Mouse (Mus musculus) G1E (cell line): ENCODE data around the gene P4hb. TPM values are rescaled to one million over a fixed set of nuclear protein-coding genes. Genes with fewer than 3 reads are reported as not detected.

Source experiments
- ATAC-seq: 2 replicates; pipeline ENCODE4 v1.8.0; 2016; ENCODE audit warnings: mild to moderate bottlenecking; ENCODE audit not compliant: insufficient number of reproducible peaks, poor library complexity, low FRiP score, severe bottlenecking; ENCODE audit errors: extremely low read depth
- DNase-seq: peaks from one replicate; pipeline ENCODE4 v3.0.0; 2012; ENCODE audit warnings: low spot score
- H3K27me3 ChIP-seq: 2 replicates; pipeline ENCODE4 v1.6.1; 2012; ENCODE audit warnings: mild to moderate bottlenecking, low read length, inconsistent platforms; ENCODE audit not compliant: insufficient read depth
- H3K36me3 ChIP-seq: replicated peaks from 2 replicates; pipeline ENCODE3; 2012; ENCODE audit warnings: mild to moderate bottlenecking, inconsistent platforms
- H3K4me1 ChIP-seq: 2 replicates; pipeline ENCODE4 v1.6.1; 2012; ENCODE audit warnings: low read depth, low read length, inconsistent platforms, mixed read lengths; ENCODE audit not compliant: insufficient read depth
- H3K4me3 ChIP-seq: 2 replicates; pipeline ENCODE4 v1.5.1; 2012; ENCODE audit warnings: low read depth, mild to moderate bottlenecking, inconsistent platforms, low read length, moderate library complexity, mixed read lengths
- H3K9me3 ChIP-seq: replicated peaks from 2 replicates; pipeline ENCODE4 v1.6.1; 2012; ENCODE audit warnings: inconsistent platforms
- CTCF ChIP-seq: IDR thresholded peaks from 2 replicates; pipeline ENCODE4 v1.5.1; 2012; ENCODE audit warnings: low read depth, low read length, inconsistent platforms, mixed read lengths
- GATA1 ChIP-seq: IDR thresholded peaks from 2 replicates; pipeline ENCODE4 v1.6.1; 2012; ENCODE audit warnings: borderline replicate concordance, low read length, inconsistent platforms, mixed read lengths
- GATA2 ChIP-seq: IDR thresholded peaks from 2 replicates; pipeline ENCODE4 v1.6.1; 2012; ENCODE audit warnings: low read depth, low read length, inconsistent platforms, borderline replicate concordance
- POLR2AphosphoS5 ChIP-seq: IDR thresholded peaks from 2 replicates; pipeline ENCODE4 v1.6.1; 2012; ENCODE audit warnings: low read depth, low read length, inconsistent platforms; ENCODE audit not compliant: insufficient replicate concordance
- TAL1 ChIP-seq: conservative IDR thresholded peaks from 2 replicates; pipeline ENCODE4 v1.6.1; 2012; ENCODE audit warnings: low read depth, low read length, inconsistent platforms, mixed read lengths
- polyA plus RNA-seq: library from polyadenylated mRNA; stranded (reverse); fragments of >175 nt; gene quantifications from 2 replicates; pipeline ENCODE4 v1.2.3, GENCODE M21; 2012
- total RNA-seq, 2 experiments: library from RNA; stranded (forward) in 1 of 2; stranded (reverse) in 1 of 2; fragments of 200-1000 nt in 1 of 2; fragments of >200 nt in 1 of 2; fragmentation: Nextera tagmentation in 1 of 2; gene quantifications; 2 replicates each; pipeline ENCODE4 v1.2.3; 2014 to 2017

Gene P4hb
- total and polyA plus RNA-seq, 3 experiments = 289 to 516 (median 414) TPM

- Histone ChIP-seq H3K4me3 (peak overlapping the region; percentile 98), H3K4me1 (peaks cover 79% of the 10 kb centered on the region), H3K27me3 (peaks cover 2% of the 10 kb centered on the region; the same call in 1 of the 2 replicates), H3K36me3 (peaks cover 90% of the 10 kb centered on the region), H3K9me3 (peaks cover 4% of the 10 kb centered on the region; the same call in 1 of the 2 replicates)
- no peak for ATAC-seq
- TF ChIP-seq CTCF = no peak
- no peak for TF ChIP-seq TAL1
- no peak for TF ChIP-seq GATA1
- no peak for TF ChIP-seq GATA2
- no peak for TF ChIP-seq POLR2AphosphoS5
- no peak for DNase-seq
Observed at GRCm38 (mm10) chr11:120616617-120617294, 43.7 kb upstream of the P4hb start.

DNA sequence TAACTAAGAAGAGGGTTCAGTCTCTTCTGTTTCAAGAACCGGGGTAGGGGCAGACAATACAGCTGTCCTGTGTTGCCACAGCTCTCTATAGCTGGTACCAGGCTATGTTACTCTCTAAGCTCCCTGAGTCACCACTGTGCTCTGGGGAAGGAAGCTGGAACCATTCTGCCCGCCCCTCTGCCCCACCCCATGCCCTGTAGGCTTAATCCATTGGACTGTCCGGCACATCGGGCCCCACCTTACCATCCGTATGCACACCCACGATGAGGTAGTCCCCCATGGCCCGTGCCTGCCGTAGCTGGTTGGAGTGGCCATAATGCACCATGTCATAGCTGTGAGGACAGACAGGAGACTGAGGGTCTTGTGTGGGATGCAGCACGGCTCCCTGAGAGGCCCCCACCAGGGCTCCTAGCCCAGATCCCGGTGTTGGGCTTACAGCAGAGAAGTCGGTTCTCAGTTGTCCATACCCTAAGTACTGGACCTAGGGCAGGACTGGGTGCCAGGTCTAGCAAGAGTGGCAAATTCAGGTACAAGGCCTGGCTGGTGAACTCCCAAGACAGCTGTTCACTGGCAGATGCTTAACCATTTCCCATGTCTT, 42.7 kb upstream of the P4hb start:
- Histone ChIP-seq H3K36me3 (peaks cover 90% of the 10 kb centered on the region), H3K27me3 (peaks cover 2% of the 10 kb centered on the region; the same call in 1 of the 2 replicates), H3K9me3 (peaks cover 4% of the 10 kb centered on the region; the same call in 1 of the 2 replicates), H3K4me3 (peak overlapping the region; percentile 49; the same call in 1 of the 2 replicates), H3K4me1 (peaks cover 79% of the 10 kb centered on the region)
- TF ChIP-seq GATA2 = no peak
- no peak for TF ChIP-seq TAL1
- TF ChIP-seq POLR2AphosphoS5 = no peak
- TF ChIP-seq GATA1 = no peak
- no peak for ATAC-seq
- no peak for DNase-seq

GRCm38 (mm10) chr11:120615167-120615566, 42.1 kb upstream of the P4hb start:
- peaks cover 4% of the 10 kb centered on the region; the same call in 1 of the 2 replicates for H3K9me3 ChIP-seq
- H3K36me3 ChIP-seq = peaks cover 90% of the 10 kb centered on the region
- no peak for TF ChIP-seq GATA1
- no peak for TF ChIP-seq CTCF
- TF ChIP-seq TAL1 = no peak
- no peak for TF ChIP-seq POLR2AphosphoS5
- TF ChIP-seq GATA2 = no peak
- H3K4me3 ChIP-seq = peak overlapping the region; percentile 49; the same call in 1 of the 2 replicates
- H3K27me3 ChIP-seq = peaks cover 2% of the 10 kb centered on the region; the same call in 1 of the 2 replicates
- H3K4me1 ChIP-seq = peaks cover 79% of the 10 kb centered on the region
- DNase-seq = no peak
- no peak for ATAC-seq

- Histone ChIP-seq H3K27me3 (peaks cover 2% of the 10 kb centered on the region; the same call in 1 of the 2 replicates), H3K36me3 (peaks cover 90% of the 10 kb centered on the region), H3K4me3 (no peak overlapping the region), H3K4me1 (peaks cover 82% of the 10 kb centered on the region), H3K9me3 (peaks cover 4% of the 10 kb centered on the region; the same call in 1 of the 2 replicates)
- no peak for TF ChIP-seq TAL1
- no peak for TF ChIP-seq POLR2AphosphoS5
- TF ChIP-seq CTCF = no peak
- TF ChIP-seq GATA1 = no peak
- no peak for TF ChIP-seq GATA2
- no peak for DNase-seq
- no peak for ATAC-seq
Observed at GRCm38 (mm10) chr11:120613976-120614375, 40.9 kb upstream of the P4hb start.

GRCm38 (mm10) chr11:120613481-120613972, 40.5 kb upstream of the P4hb start:
- peaks cover 82% of the 10 kb centered on the region for H3K4me1 ChIP-seq
- H3K36me3 ChIP-seq = peaks cover 90% of the 10 kb centered on the region
- H3K9me3 ChIP-seq = peaks cover 2% of the 10 kb centered on the region; the same call in 1 of the 2 replicates
- H3K27me3 ChIP-seq = peaks cover 2% of the 10 kb centered on the region; the same call in 1 of the 2 replicates
- DNase-seq (no peak), ATAC-seq (no peak)
- TF ChIP-seq GATA2 = no peak
- TF ChIP-seq TAL1 = no peak
- no peak for TF ChIP-seq GATA1
- TF ChIP-seq CTCF = no peak
- TF ChIP-seq POLR2AphosphoS5 = no peak
- H3K4me3 ChIP-seq = no peak overlapping the region

DNA sequence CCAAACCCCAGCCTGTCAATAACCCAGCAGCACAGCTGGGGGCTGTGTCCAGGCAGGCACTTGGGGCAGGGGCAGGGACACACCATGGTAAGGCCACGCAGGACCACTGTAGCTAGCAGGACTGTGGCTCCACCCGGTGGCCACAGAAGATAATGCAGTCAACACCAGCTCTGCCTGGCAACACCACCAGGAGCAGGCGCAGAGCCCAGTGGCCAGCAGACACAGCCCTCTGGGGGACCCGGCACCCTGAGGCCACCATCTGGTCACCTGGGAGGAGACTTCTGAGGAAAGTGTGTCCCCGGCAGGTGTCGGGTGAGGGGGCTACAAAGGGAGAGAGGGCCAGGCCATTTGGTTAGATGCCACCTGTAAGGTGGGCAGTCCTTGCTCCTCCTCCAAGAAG, 39.7 kb upstream of the P4hb start:
- H3K4me3 ChIP-seq = no peak overlapping the region
- no peak for DNase-seq
- ATAC-seq = no peak
- H3K27me3 ChIP-seq = peaks cover 2% of the 10 kb centered on the region; the same call in 1 of the 2 replicates
- no peaks in the 10 kb centered on the region for H3K9me3 ChIP-seq
- H3K4me1 ChIP-seq = peaks cover 80% of the 10 kb centered on the region
- peak; percentile 83 for TF ChIP-seq CTCF
- TF ChIP-seq GATA2 = no peak
- peaks cover 90% of the 10 kb centered on the region for H3K36me3 ChIP-seq
